Mouse (Mus musculus) myocyte (in vitro differentiated cells): ENCODE measurements around the gene Klhdc3.

ENCODE experiments used
- MYOG ChIP-seq, 3 experiments: IDR thresholded peaks; one replicate each; pipeline ENCODE4 v1.6.1; 2011; ENCODE audit warnings: control low read depth in 2 of 3, low read depth in 2 of 3, mild to moderate bottlenecking in 2 of 3; ENCODE audit not compliant: insufficient read length in 2 of 3, control insufficient read depth in 1 of 3, insufficient read depth in 1 of 3
- SRF ChIP-seq: IDR thresholded peaks from one replicate; pipeline ENCODE4 v1.6.1; 2011; ENCODE audit warnings: low read depth; ENCODE audit not compliant: control insufficient read depth, insufficient read length

GRCm38 (mm10) chr17:46628791-46629684 lies 51.7 kb downstream of the Klhdc3 start, which contains the start of gene Ptk7:
- TF ChIP-seq MYOG (IDR thresholded peaks at IDR 0.05; ENCODE audit: control insufficient read depth in 1 of 3, insufficient read depth in 1 of 3, insufficient read length in 2 of 3, low read depth in 2 of 3): no peak
- TF ChIP-seq SRF: no peak
